Mouse (Mus musculus) G1E (cell line): Measurements from ENCODE around the gene Cacng2.
A peak's percentile ranks its signal among the peaks of the same experiment; 100 is the strongest.

Source experiments
- CTCF ChIP-seq: IDR thresholded peaks from 2 replicates; pipeline ENCODE4 v1.5.1; 2012; ENCODE audit warnings: low read depth, low read length, inconsistent platforms, mixed read lengths
- GATA1 ChIP-seq: IDR thresholded peaks from 2 replicates; pipeline ENCODE4 v1.6.1; 2012; ENCODE audit warnings: borderline replicate concordance, low read length, inconsistent platforms, mixed read lengths
- TAL1 ChIP-seq: conservative IDR thresholded peaks from 2 replicates; pipeline ENCODE4 v1.6.1; 2012; ENCODE audit warnings: low read depth, low read length, inconsistent platforms, mixed read lengths

GRCm38 (mm10) chr15:77982195-77982939 lies 137.5 kb downstream of the Cacng2 start:
- TF ChIP-seq CTCF (peak; percentile 86), GATA1 (no peak), TAL1 (no peak)
